Mouse (Mus musculus) kidney, embryonic 15.5 days (tissue): ENCODE measurements around the gene Hist1h2bp. TPM values are rescaled to one million over a fixed set of nuclear protein-coding genes. Genes with fewer than 3 reads are reported as not detected.
A peak's percentile ranks its signal among the peaks of the same experiment; 100 is the strongest.
"Not testable (repeated sequence)": the region's sequence is repeated elsewhere in the genome, so short reads cannot be mapped to it uniquely, and the experiment has no call there.

Experiments
- ATAC-seq: fragments of 200-750 bp; cut with Nextera tagmentation; replicated peaks from 2 replicates; pipeline ENCODE4 v1.8.0; 2017; ENCODE audit warnings: moderate TSS enrichment; ENCODE audit not compliant: low FRiP score
- H3K27ac ChIP-seq: fragments of 300-500 bp; sonication (generic); 2 replicates; pipeline ENCODE4 v1.5.1; 2015; ENCODE audit warnings: mild to moderate bottlenecking, inconsistent platforms
- H3K27me3 ChIP-seq: fragments of 300-500 bp; sonication (generic); 2 replicates; pipeline ENCODE4 v1.6.1; 2015; ENCODE audit warnings: inconsistent platforms
- H3K36me3 ChIP-seq: fragments of 300-500 bp; sonication (generic); 2 replicates; pipeline ENCODE4 v1.6.1; 2015; ENCODE audit warnings: inconsistent platforms
- H3K4me1 ChIP-seq: fragments of 300-500 bp; sonication (generic); 2 replicates; pipeline ENCODE4 v1.6.1; 2015; ENCODE audit warnings: inconsistent platforms
- H3K4me2 ChIP-seq: fragments of 300-500 bp; sonication (generic); 2 replicates; pipeline ENCODE4 v1.6.1; 2015; ENCODE audit warnings: moderate library complexity, mild to moderate bottlenecking, inconsistent platforms
- H3K4me3 ChIP-seq: fragments of 300-500 bp; sonication (generic); replicated peaks from 2 replicates; pipeline ENCODE4 v1.5.1; 2015; ENCODE audit warnings: mild to moderate bottlenecking, inconsistent platforms
- H3K9ac ChIP-seq: fragments of 300-500 bp; sonication (generic); 2 replicates; pipeline ENCODE4 v1.6.1; 2015; ENCODE audit warnings: mild to moderate bottlenecking, inconsistent platforms
- H3K9me3 ChIP-seq: fragments of 300-500 bp; sonication (generic); replicated peaks from 2 replicates; pipeline ENCODE4 v1.6.1; 2016; ENCODE audit warnings: inconsistent platforms
- WGBS: fragments of 180-500 bp; shearing (Covaris S2); methylation state at CpG from one replicate; pipeline ENCODE4 v1.1.7; 2015; ENCODE audit warnings: mixed read lengths; 5-methylcytosine and 5-hydroxymethylcytosine counted together
- microRNA-seq: library from miRNA; unstranded; fragments of <30 nt; microRNA quantifications from one replicate; pipeline ENCODE4, GENCODE M21; 2016
- polyA plus RNA-seq: library from polyadenylated mRNA; unstranded; fragments of >200 nt; fragmentation: Nextera tagmentation; extraction: Ambion mirVana; gene quantifications from 2 replicates; pipeline ENCODE4 v1.2.1, GENCODE M21; 2015

Gene Hist1h2bp
- polyA plus RNA-seq, 1 experiment from 2014 or later = 1.8 TPM

GRCm38 (mm10) chr13:21828511-21828910 is 41.2 kb downstream of the Hist1h2bp start:
- Histone ChIP-seq H3K9me3 (no peaks in the 10 kb centered on the region), H3K36me3 (no peaks in the 10 kb centered on the region; the same call in 1 of the 2 replicates), H3K4me3 (no peak overlapping the region), H3K4me2 (no peak overlapping the region), H3K4me1 (no peaks in the 10 kb centered on the region), H3K9ac (no peak overlapping the region), H3K27ac (no peak overlapping the region), H3K27me3 (no peaks in the 10 kb centered on the region)
- no peak for ATAC-seq
- 92% methylated on average over 3 of the region's 3 CpGs for WGBS

GRCm38 (mm10) chr13:21830344-21830743 is 43.1 kb downstream of the Hist1h2bp start:
- no peak overlapping the region for H3K9ac ChIP-seq
- no peaks in the 10 kb centered on the region; the same call in 1 of the 2 replicates for H3K36me3 ChIP-seq
- no peak overlapping the region for H3K4me3 ChIP-seq
- no peaks in the 10 kb centered on the region for H3K4me1 ChIP-seq
- no peak overlapping the region for H3K27ac ChIP-seq
- H3K9me3 ChIP-seq = no peaks in the 10 kb centered on the region
- no peaks in the 10 kb centered on the region for H3K27me3 ChIP-seq
- ATAC-seq = no peak
- peak overlapping the region; percentile 25; the same call in 1 of the 2 replicates for H3K4me2 ChIP-seq
- 88% methylated on average over 10 of the region's 10 CpGs for WGBS

GRCm38 (mm10) chr13:21831418-21832394 is 44.4 kb downstream of the Hist1h2bp start, which contains the start of gene Hist1h4n:
TSS of gene Hist1h4n (minus strand) at chr13:21832196.
- WGBS = under 1% methylated on average over 28 of the region's 58 CpGs
- H3K27ac ChIP-seq = peak within 1 kb of the TSS; percentile 66
- not testable (repeated sequence) for H3K9me3 ChIP-seq, H3K27me3 ChIP-seq, H3K9ac ChIP-seq, H3K36me3 ChIP-seq, H3K4me1 ChIP-seq
- peak within 1 kb of the TSS; percentile 31 for H3K4me3 ChIP-seq
- ATAC-seq = peak; percentile 87
- peak within 1 kb of the TSS; percentile 47 for H3K4me2 ChIP-seq

GRCm38 (mm10) chr13:21833461-21833860 is 46.2 kb downstream of the Hist1h2bp start, which contains the start of the genes Hist1h2ap and Hist1h2br:
TSS of gene Hist1h2ap (minus strand) at chr13:21833507.
TSS of gene Hist1h2br (plus strand) at chr13:21833743.
- ATAC-seq = peak; percentile 96
- not testable (repeated sequence) for H3K4me1 ChIP-seq, H3K27me3 ChIP-seq, H3K9ac ChIP-seq, H3K27ac ChIP-seq, H3K36me3 ChIP-seq, H3K4me2 ChIP-seq, H3K4me3 ChIP-seq, H3K9me3 ChIP-seq
- WGBS = no CpG with 5 or more reads among the region's 24 CpGs

Small RNA genes lying within 50 kb of the gene (microRNA-seq; reads per million reads assigned to microRNA genes)
- gene Gm19658 = not detected
- not detected for gene Gm44346
- not detected for gene Gm44454
- gene Gm44466 = not detected

Other genes starting within 250 kb of the Hist1h2bp start
- 0.13 and 0.21 TPM in 2 replicates for gene Olfr1366, start 244.7 kb upstream of the Hist1h2bp start, polyA plus RNA-seq
- not detected in 2 replicates for gene Olfr1535, start 227.6 kb upstream of the Hist1h2bp start, polyA plus RNA-seq
- gene Olfr1364, start 205.7 kb upstream of the Hist1h2bp start, polyA plus RNA-seq = not detected in 2 replicates
- gene Olfr1362, start 173.4 kb upstream of the Hist1h2bp start, polyA plus RNA-seq = not detected in 2 replicates
- not detected in 2 replicates for gene Olfr11, start 144.9 kb upstream of the Hist1h2bp start, polyA plus RNA-seq
- gene Olfr1361, start 124.1 kb upstream of the Hist1h2bp start, polyA plus RNA-seq = not detected in 2 replicates
- not detected in 2 replicates for gene Olfr1360, start 110.1 kb upstream of the Hist1h2bp start, polyA plus RNA-seq
- not detected in 2 replicates for gene Olfr1359, start 89.3 kb upstream of the Hist1h2bp start, polyA plus RNA-seq
- gene Hist1h2bl, start 71.3 kb upstream of the Hist1h2bp start, polyA plus RNA-seq = 1.6 and 4.5 TPM in 2 replicates
- gene Hist1h2ai, start 71.0 kb upstream of the Hist1h2bp start, polyA plus RNA-seq = 29.5 and 35.5 TPM in 2 replicates
- gene Hist1h3h, start 69.8 kb upstream of the Hist1h2bp start, polyA plus RNA-seq = 14.2 and 15.6 TPM in 2 replicates
- 4.6 and 5.2 TPM in 2 replicates for gene Hist1h2bm, start 65.4 kb upstream of the Hist1h2bp start, polyA plus RNA-seq
- 0.91 and 1.9 TPM in 2 replicates for gene Hist1h4j, start 52.4 kb upstream of the Hist1h2bp start, polyA plus RNA-seq
- gene Hist1h4k, start 37.0 kb upstream of the Hist1h2bp start, polyA plus RNA-seq = 2.5 and 5.4 TPM in 2 replicates
- 32.0 and 32.6 TPM in 2 replicates for gene Hist1h2ak, start 33.6 kb upstream of the Hist1h2bp start, polyA plus RNA-seq
- gene Hist1h2bn, start 33.3 kb upstream of the Hist1h2bp start, polyA plus RNA-seq = 2.2 and 6.0 TPM in 2 replicates
- gene Hist1h1b, start 6.8 kb upstream of the Hist1h2bp start, polyA plus RNA-seq = 24.0 and 28.9 TPM in 2 replicates
- 134 and 151 TPM in 2 replicates for gene Hist1h3i, start 4.1 kb upstream of the Hist1h2bp start, polyA plus RNA-seq
- gene Hist1h2an, start 243 bp upstream of the Hist1h2bp start, polyA plus RNA-seq = 7.2 and 7.4 TPM in 2 replicates
- gene Hist1h2bq, start 22.7 kb downstream of the Hist1h2bp start, polyA plus RNA-seq = 19.6 and 28.7 TPM in 2 replicates
- gene Hist1h2ao, start 23.0 kb downstream of the Hist1h2bp start, polyA plus RNA-seq = 1.8 and 5.5 TPM in 2 replicates
- not detected in 2 replicates for gene Hist1h4m, start 24.3 kb downstream of the Hist1h2bp start, polyA plus RNA-seq
- gene Hist1h4n, start 44.7 kb downstream of the Hist1h2bp start, polyA plus RNA-seq = 17.2 and 18.2 TPM in 2 replicates
- 3,941 and 3,959 TPM in 2 replicates for gene Hist1h2ap, start 46.0 kb downstream of the Hist1h2bp start, polyA plus RNA-seq
- 19.7 and 28.8 TPM in 2 replicates for gene Hist1h2br, start 46.3 kb downstream of the Hist1h2bp start, polyA plus RNA-seq
- 12.1 and 12.5 TPM in 2 replicates for gene Zfp184, start 157.6 kb downstream of the Hist1h2bp start, polyA plus RNA-seq
- gene Pom121l2, start 193.7 kb downstream of the Hist1h2bp start, polyA plus RNA-seq = 0.08 and 0.17 TPM in 2 replicates
- gene Prss16, start 222.3 kb downstream of the Hist1h2bp start, polyA plus RNA-seq = 0.14 and 0.35 TPM in 2 replicates
- 9.8 and 11.2 TPM in 2 replicates for gene Hist1h2ah, start 248.1 kb downstream of the Hist1h2bp start, polyA plus RNA-seq
- 8.8 and 12.6 TPM in 2 replicates for gene Hist1h2bk, start 248.4 kb downstream of the Hist1h2bp start, polyA plus RNA-seq